Mouse (Mus musculus) C2C12 (cell line): ENCODE measurements at regions not wholly inside any gene's neighbourhood (a gene's known extent, or its start where the extent isn't known, plus 50 kb on each side); places are given as distances from the start of the nearest gene placed in this dataset.

Source experiments
- CTCF ChIP-seq: IDR thresholded peaks from one replicate; pipeline ENCODE4 v1.5.1; 2011; ENCODE audit not compliant: control insufficient read depth, insufficient read depth, insufficient read length
- FOSL1 ChIP-seq: IDR thresholded peaks from one replicate; pipeline ENCODE4 v1.8.0; 2011; ENCODE audit warnings: mild to moderate bottlenecking, low read length; ENCODE audit not compliant: poor library complexity, insufficient read depth, severe bottlenecking
- MAX ChIP-seq: IDR thresholded peaks from one replicate; pipeline ENCODE4 v1.6.1; 2011; ENCODE audit warnings: mild to moderate bottlenecking, control low read depth
- MYOD1 ChIP-seq: IDR thresholded peaks from one replicate; pipeline ENCODE4 v1.6.1; 2011; ENCODE audit warnings: low read depth; ENCODE audit not compliant: control insufficient read depth, insufficient read length

DNA sequence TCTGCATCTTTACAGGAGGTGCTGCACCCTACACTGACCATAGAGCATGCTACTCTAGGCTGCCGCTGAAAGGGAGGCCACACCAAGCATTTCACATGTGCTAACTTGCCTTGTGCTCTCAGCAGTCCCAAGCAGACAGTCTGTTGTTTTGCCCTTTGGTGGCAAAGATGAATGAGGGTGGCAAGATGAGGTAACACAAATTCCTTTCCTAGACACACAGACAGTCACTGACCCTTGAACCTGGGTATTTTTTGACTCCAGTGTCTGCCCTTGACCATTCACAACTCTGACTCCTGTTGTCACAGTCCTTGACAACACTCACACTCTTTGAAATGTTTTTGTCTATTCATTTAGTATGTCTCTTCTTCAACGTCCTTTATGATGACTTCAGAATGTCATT lies 218.9 kb upstream of the Adgrl2 start:
- TF ChIP-seq CTCF (no peak), MYOD1 (no peak), MAX (no peak), FOSL1 (no peak)
